Mouse (Mus musculus): ENCODE measurements around the gene Kpnb1. TPM values are rescaled to one million over a fixed set of nuclear protein-coding genes. Genes with fewer than 3 reads are reported as not detected.
A peak's percentile ranks its signal among the peaks of the same experiment; 100 is the strongest.

The Kpnb1 gene
- polyA plus RNA-seq, 1 experiment from 2014 or later = 123 TPM

- no peaks in the 10 kb centered on the region for H3K79me2 ChIP-seq (ENCODE audit: inconsistent target)
- 89% methylated on average over 6 of the region's 6 CpGs for WGBS (ENCODE audit: missing documents)
- H3K36me3 ChIP-seq (ENCODE audit: inconsistent target) = peaks cover 56% of the 10 kb centered on the region
- H3K4me3 ChIP-seq (ENCODE audit: inconsistent target) = no peak overlapping the region
- no peak overlapping the region for H3K27ac ChIP-seq
These were observed 27.3 kb downstream of the Kpnb1 start for GRCm38 (mm10) chr11:97160341-97160740.

GRCm38 (mm10) chr11:97156999-97157398 lies 30.7 kb downstream of the Kpnb1 start:
- Histone ChIP-seq H3K4me3 (ENCODE audit: inconsistent target) (no peak overlapping the region), H3K36me3 (ENCODE audit: inconsistent target) (peaks cover 25% of the 10 kb centered on the region), H3K79me2 (ENCODE audit: inconsistent target) (no peaks in the 10 kb centered on the region), H3K27ac (no peak overlapping the region)
- 51% methylated on average over 7 of the region's 7 CpGs for WGBS (ENCODE audit: missing documents)

- Histone ChIP-seq H3K36me3 (ENCODE audit: inconsistent target) (no peaks in the 10 kb centered on the region; the same call in 1 of the 2 replicates), H3K4me3 (ENCODE audit: inconsistent target) (no peak overlapping the region), H3K27ac (no peak overlapping the region), H3K79me2 (ENCODE audit: inconsistent target) (peaks cover 25% of the 10 kb centered on the region)
- 74% methylated on average over 10 of the region's 10 CpGs for WGBS (ENCODE audit: missing documents)
These were observed 34.9 kb downstream of the Kpnb1 start for GRCm38 (mm10) chr11:97152662-97153287.

- peaks cover 32% of the 10 kb centered on the region for H3K79me2 ChIP-seq (ENCODE audit: inconsistent target)
- no peaks in the 10 kb centered on the region; the same call in 1 of the 2 replicates for H3K36me3 ChIP-seq (ENCODE audit: inconsistent target)
- WGBS (ENCODE audit: missing documents) = 23% methylated on average over 11 of the region's 11 CpGs
- no peak overlapping the region for H3K27ac ChIP-seq
- H3K4me3 ChIP-seq (ENCODE audit: inconsistent target) = no peak overlapping the region
These were observed 35.7 kb downstream of the Kpnb1 start for GRCm38 (mm10) chr11:97152023-97152426.

- 2% methylated on average over 28 of the region's 64 CpGs for WGBS (ENCODE audit: missing documents)
- Histone ChIP-seq H3K27ac (peak within 1 kb of the TSS; percentile 90), H3K4me3 (ENCODE audit: inconsistent target) (peak within 1 kb of the TSS; percentile 74), H3K79me2 (ENCODE audit: inconsistent target) (peaks cover 33% of the 10 kb centered on the region), H3K36me3 (ENCODE audit: inconsistent target) (peaks cover 4% of the 10 kb centered on the region; the same call in 1 of the 2 replicates)
These were observed 36.3 kb downstream of the Kpnb1 start, which contains the start of gene Tbkbp1 for GRCm38 (mm10) chr11:97151343-97151801. Gene Tbkbp1 (minus strand): TSS chr11:97151495.

- H3K79me2 ChIP-seq (ENCODE audit: inconsistent target) = peaks cover 33% of the 10 kb centered on the region
- H3K4me3 ChIP-seq (ENCODE audit: inconsistent target) = peak overlapping the region; percentile 74
- H3K36me3 ChIP-seq (ENCODE audit: inconsistent target) = peaks cover 11% of the 10 kb centered on the region; the same call in 1 of the 2 replicates
- under 1% methylated on average over 75 of the region's 102 CpGs for WGBS (ENCODE audit: missing documents)
- peak overlapping the region; percentile 90 for H3K27ac ChIP-seq
These were observed 37.0 kb downstream of the Kpnb1 start for GRCm38 (mm10) chr11:97150411-97151330.

- Histone ChIP-seq H3K27ac (peak overlapping the region; percentile 90), H3K79me2 (ENCODE audit: inconsistent target) (peaks cover 33% of the 10 kb centered on the region), H3K4me3 (ENCODE audit: inconsistent target) (peak overlapping the region; percentile 74), H3K36me3 (ENCODE audit: inconsistent target) (peaks cover 17% of the 10 kb centered on the region; the same call in 1 of the 2 replicates)
- 1% methylated on average over 14 of the region's 14 CpGs for WGBS (ENCODE audit: missing documents)
These were observed 37.7 kb downstream of the Kpnb1 start for GRCm38 (mm10) chr11:97149995-97150410.

DNA sequence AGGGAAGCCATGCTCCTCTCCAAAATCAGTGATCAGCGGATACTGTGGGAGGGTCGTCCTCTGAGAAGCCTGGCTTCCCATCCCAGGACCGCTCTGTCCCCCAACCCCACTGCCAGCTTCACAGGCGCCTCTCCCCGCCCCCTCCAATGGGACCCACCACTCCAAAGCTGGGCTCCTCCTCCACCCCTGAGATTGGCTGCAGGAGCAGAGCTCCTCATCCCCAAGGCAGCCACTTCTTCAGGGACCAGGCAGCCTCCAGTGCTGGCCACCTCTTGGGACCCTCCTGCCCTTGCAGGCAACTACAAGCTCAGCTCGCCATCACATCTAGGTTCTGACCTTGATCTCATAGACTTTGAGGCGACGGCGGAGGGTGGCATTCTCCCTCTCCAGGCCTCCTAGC lies 38.7 kb downstream of the Kpnb1 start:
- 91% methylated on average over 9 of the region's 9 CpGs for WGBS (ENCODE audit: missing documents)
- peak overlapping the region; percentile 74 for H3K4me3 ChIP-seq (ENCODE audit: inconsistent target)

DNA sequence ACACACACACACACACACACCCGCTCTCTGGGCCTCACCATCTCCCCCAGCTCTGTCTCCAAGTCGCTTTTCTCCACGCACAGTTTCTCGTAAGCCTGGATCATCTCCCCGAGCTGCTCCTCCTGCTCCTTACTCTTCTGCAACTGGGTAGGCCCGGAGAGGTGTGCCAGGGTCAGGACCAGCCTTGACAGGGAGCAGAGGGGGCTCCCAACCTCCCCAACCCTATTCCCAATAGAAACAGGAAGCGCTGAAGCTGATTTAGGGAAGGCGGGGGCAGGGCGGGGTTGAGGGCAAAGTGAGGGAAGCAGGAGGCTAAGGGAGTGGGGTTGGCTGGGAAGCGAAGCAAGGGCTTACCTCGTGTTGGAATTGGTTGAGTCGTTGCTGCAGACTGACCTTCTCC lies 39.1 kb downstream of the Kpnb1 start:
- 65% methylated on average over 12 of the region's 12 CpGs for WGBS (ENCODE audit: missing documents)
- Histone ChIP-seq H3K79me2 (ENCODE audit: inconsistent target) (peaks cover 33% of the 10 kb centered on the region), H3K4me3 (ENCODE audit: inconsistent target) (peak overlapping the region; percentile 74; the same call in 1 of the 2 replicates), H3K27ac (peak overlapping the region; percentile 90), H3K36me3 (ENCODE audit: inconsistent target) (peaks cover 17% of the 10 kb centered on the region; the same call in 1 of the 2 replicates)

More for the DNA sequence above, 38.7 kb downstream of the Kpnb1 start:
- H3K79me2 ChIP-seq (ENCODE audit: inconsistent target) = peaks cover 33% of the 10 kb centered on the region
- peak overlapping the region; percentile 90 for H3K27ac ChIP-seq
- H3K36me3 ChIP-seq (ENCODE audit: inconsistent target) = peaks cover 17% of the 10 kb centered on the region; the same call in 1 of the 2 replicates

DNA sequence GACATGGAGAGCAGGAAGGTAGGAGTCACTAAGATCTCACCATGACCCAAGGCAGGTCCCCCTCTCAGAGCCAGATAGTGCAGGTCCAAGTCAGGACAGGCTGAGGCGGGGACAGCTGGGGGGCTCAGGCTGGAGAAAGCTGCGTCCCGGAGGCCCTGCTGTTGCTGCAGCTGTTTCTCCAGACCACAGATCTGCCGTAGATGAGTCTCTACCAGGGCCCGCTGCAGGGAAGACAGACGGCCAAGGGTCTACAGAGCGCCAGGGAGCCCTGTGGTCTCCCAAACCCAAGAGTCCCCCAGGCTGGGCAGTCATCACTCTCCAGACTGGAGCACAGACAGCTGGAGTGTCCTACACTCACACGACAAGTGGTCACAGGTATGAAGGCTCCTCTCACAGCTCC lies 40.3 kb downstream of the Kpnb1 start:
- 91% methylated on average over 8 of the region's 8 CpGs for WGBS (ENCODE audit: missing documents)
- H3K36me3 ChIP-seq (ENCODE audit: inconsistent target) = peaks cover 17% of the 10 kb centered on the region; the same call in 1 of the 2 replicates
- H3K27ac ChIP-seq = no peak overlapping the region
- peaks cover 33% of the 10 kb centered on the region for H3K79me2 ChIP-seq (ENCODE audit: inconsistent target)
- no peak overlapping the region for H3K4me3 ChIP-seq (ENCODE audit: inconsistent target)

DNA sequence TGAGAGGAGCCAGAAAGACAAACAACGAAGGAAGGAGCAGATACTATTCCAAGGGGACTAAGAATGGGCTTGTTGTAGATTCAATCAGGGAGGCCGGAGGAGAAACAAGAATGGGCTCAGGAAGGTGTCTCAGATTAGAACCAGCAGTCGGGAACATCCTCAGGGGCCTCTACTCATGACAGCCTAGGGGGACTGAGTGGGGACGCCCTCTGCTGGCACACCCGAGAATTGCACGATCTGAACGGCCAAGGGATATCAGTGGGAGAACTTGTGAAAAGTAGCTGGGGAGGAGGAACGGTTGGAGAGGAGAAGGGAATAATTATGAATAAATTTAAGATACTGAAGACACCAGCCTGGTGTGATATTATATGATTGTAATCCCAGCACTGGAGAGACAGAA lies 41.0 kb downstream of the Kpnb1 start:
- 26% methylated on average over 8 of the region's 8 CpGs for WGBS (ENCODE audit: missing documents)

DNA sequence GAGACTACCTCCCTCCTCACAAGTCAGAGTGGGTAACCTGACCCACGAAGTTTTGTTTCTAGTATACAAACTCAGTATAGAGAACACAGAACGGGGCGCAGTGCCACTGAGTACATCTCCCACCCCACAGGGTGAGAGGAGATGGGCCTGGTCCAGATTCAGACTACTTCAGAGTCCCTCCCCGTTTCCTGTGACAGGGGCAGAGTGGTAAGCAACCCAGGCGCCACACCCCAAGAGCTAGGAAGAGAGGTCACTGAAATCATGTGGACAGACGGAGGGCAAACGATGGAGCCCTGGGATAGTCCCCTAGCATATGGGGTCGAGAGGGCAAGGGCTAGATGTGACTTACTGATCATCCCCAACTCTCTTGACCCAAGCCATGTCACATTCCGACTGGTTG lies 41.7 kb downstream of the Kpnb1 start:
- 77% methylated on average over 8 of the region's 9 CpGs for WGBS (ENCODE audit: missing documents)
- H3K79me2 ChIP-seq (ENCODE audit: inconsistent target) = peaks cover 33% of the 10 kb centered on the region
- peaks cover 17% of the 10 kb centered on the region; the same call in 1 of the 2 replicates for H3K36me3 ChIP-seq (ENCODE audit: inconsistent target)
- H3K4me3 ChIP-seq (ENCODE audit: inconsistent target) = no peak overlapping the region
- H3K27ac ChIP-seq = no peak overlapping the region

More for the DNA sequence above, 41.0 kb downstream of the Kpnb1 start:
- no peak overlapping the region for H3K27ac ChIP-seq
- no peak overlapping the region for H3K4me3 ChIP-seq (ENCODE audit: inconsistent target)
- H3K79me2 ChIP-seq (ENCODE audit: inconsistent target) = peaks cover 33% of the 10 kb centered on the region
- H3K36me3 ChIP-seq (ENCODE audit: inconsistent target) = peaks cover 17% of the 10 kb centered on the region; the same call in 1 of the 2 replicates

DNA sequence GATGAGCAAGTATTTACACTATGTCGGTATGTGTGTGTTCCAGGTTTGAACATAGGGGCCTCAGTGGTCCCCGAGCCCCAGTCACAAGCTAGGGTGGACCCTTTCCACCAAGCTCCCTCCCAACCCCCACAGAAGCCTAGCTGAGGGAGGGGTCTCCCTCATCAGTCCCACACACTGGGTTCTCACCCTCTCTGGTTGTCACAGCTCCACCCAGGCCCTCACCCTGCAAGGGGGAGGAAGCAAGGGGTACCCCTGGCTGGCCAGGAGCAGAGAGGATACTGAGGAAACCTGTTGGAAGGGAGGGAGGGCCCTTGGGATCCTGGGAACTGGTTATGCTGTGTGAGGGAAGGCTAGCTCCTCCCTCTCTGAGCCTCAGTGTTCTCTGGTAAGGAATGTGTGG lies 42.4 kb downstream of the Kpnb1 start:
- Histone ChIP-seq H3K4me3 (ENCODE audit: inconsistent target) (no peak overlapping the region), H3K27ac (no peak overlapping the region), H3K36me3 (ENCODE audit: inconsistent target) (peaks cover 21% of the 10 kb centered on the region; the same call in 1 of the 2 replicates), H3K79me2 (ENCODE audit: inconsistent target) (peaks cover 33% of the 10 kb centered on the region)
- 100% methylated on average over 2 of the region's 2 CpGs for WGBS (ENCODE audit: missing documents)

- Histone ChIP-seq H3K4me3 (ENCODE audit: inconsistent target) (no peak overlapping the region), H3K27ac (peak overlapping the region; percentile 81; the same call in 1 of the 2 replicates)
- 49% methylated on average over 8 of the region's 9 CpGs for WGBS (ENCODE audit: missing documents)
These were observed 44.3 kb downstream of the Kpnb1 start for GRCm38 (mm10) chr11:97143196-97143900.

More at GRCm38 (mm10) chr11:97143196-97143900, 44.3 kb downstream of the Kpnb1 start:
- peaks cover 14% of the 10 kb centered on the region; the same call in 1 of the 2 replicates for H3K79me2 ChIP-seq (ENCODE audit: inconsistent target)
- H3K36me3 ChIP-seq (ENCODE audit: inconsistent target) = peaks cover 33% of the 10 kb centered on the region; the same call in 1 of the 2 replicates

Measured in macrophage (primary cell).